Mouse (Mus musculus) heart, adult 11 months (tissue): ENCODE data around the gene Cyb5rl.
A peak's percentile ranks its signal among the peaks of the same experiment; 100 is the strongest.
"Not testable (repeated sequence)": the region's sequence is repeated elsewhere in the genome, so short reads cannot be mapped to it uniquely, and the experiment has no call there.

Source experiments
- DNase-seq: peaks from one replicate; pipeline ENCODE4 v3.0.0; 2022

Gene Cyb5rl

GRCm38 (mm10) chr4:107064394-107065098, 2.2 kb upstream of the Cyb5rl start:
- no peak for DNase-seq

DNA sequence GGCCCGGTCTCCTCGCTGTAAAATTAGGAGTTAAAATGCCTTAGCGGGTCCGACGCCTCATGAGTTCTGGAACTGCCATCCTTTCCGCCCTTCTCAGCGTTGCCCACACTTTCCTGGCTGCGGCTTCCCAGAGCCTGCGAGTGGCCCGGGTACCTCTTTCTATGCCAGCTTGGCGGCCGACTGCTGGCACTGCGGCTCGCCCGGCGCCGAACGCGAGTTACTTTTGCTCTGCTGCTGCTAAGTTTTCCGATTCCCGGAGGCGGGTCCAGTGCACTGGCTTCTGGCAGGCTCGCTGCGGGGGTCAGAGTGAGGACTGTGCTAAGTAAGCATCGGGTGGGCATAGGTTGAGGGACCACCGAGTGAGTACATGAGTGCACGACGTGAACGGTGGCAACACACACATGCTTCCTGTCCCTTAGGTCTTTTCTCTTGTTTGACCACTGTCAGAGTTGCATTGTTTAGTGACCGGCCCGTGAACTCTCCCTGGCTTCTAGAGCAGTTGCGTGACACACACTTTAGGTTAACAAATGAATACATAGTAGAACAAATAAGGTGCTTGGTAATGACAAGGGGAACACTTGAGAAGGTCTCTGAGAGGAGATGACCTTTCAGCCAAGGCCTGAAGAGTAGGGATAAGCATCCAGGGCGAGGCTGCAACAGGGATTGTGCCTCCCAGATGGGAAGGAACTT, 508 bp downstream of the Cyb5rl start:
- no peak for DNase-seq

DNA sequence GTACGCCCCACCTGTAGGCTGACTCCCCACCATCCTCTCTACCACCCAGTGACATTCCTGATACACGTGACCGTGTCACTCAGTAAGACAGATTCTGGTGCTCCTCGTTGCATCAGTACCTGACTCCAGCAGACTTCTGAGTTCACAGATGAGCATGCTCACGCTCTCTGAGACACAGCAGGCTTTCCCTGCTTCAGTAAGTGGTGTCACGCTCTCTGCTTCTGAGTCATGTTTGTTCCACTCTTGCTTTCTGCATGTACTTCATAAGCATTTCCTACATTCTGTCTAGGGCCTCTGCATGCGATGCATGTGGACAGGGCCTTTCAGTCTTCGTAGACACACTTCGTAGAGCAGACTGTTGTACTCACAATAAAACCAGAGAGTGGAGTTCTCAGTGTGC, 5.6 kb downstream of the Cyb5rl start:
- DNase-seq: no peak

DNA sequence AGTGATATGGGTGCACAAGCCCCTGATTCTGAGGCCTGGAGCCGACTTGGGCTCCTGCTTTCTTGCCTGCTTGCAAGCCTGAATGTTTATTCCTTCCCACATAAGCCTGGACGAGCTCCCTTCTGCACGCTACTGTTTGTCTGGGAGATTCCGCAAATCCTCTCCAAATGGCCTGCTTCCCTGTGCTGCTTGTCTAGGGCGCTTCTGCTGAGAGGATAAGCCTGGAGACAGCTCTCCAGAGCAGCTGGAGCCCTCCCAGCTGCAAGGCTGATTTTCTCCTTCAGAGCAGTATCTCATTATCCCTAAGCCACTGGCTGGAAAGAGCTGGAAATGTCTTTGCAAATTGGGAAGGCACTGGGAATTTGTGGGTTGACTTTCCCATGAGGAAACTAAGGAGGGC, 8.7 kb downstream of the Cyb5rl start:
- DNase-seq: no peak

DNA sequence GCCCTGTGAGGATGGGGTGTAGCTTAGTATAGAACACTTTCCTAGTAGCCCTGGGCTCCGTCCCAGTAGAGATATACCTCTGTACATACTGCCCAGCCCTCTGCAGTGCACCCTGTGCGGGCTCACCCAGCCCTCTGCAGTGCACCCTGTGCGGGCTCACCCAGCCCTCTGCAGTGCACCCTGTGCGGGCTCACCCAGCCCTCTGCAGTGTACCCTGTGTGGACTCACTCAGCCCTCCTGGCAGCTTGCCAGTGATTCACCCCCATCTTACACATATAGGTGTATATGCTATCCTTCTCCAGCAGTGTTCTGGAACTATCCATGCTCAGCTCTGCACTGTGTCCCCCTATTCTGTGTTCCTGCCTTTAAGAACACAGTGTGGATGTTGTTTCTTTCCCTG, 12.1 kb downstream of the Cyb5rl start:
- no peak for DNase-seq

DNA sequence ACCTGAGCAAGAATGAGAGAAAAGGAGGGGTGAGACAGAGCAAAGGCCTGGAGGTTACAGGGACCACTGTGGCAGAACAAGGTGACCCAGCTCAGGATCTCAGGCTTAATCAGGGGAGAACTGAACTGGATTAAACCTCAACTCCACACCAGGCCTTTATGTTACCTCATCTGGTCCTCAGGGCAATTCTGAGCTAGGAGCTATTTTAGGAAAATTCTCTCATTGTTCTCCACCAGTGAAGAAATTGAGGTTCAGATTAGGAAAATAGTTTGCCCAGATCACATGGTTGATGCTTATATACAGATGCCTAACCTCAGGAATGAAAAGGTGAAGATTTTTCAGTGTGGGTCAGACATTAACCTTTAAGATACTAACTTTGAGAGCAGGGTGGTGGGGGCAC, 12.9 kb downstream of the Cyb5rl start:
- DNase-seq: no peak

- DNase-seq: no peak
These were observed 15.4 kb downstream of the Cyb5rl start for GRCm38 (mm10) chr4:107082185-107082584.

DNA sequence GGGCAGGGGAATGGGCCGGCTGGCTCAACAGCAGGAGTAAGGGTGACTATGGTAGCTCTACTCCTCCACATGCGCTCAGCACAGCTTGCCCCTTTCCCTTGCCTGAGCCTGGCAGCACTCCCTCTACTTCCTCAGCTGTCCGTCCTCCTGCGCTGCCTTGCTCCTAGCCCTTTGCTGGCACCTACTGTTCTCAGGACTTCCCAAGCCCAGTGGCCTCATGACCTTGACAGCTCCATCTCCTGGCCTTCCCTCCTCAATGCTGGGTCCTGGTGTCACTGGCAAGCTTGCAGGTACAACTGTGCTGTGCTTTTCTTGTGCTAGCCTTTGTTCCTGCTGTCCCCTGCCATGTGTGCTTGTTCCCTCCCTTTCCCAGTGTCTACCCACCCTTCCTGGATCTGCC, 16.3 kb downstream of the Cyb5rl start:
- no peak for DNase-seq

- DNase-seq: no peak
These were observed 17.6 kb downstream of the Cyb5rl start for GRCm38 (mm10) chr4:107084343-107084742.

DNA sequence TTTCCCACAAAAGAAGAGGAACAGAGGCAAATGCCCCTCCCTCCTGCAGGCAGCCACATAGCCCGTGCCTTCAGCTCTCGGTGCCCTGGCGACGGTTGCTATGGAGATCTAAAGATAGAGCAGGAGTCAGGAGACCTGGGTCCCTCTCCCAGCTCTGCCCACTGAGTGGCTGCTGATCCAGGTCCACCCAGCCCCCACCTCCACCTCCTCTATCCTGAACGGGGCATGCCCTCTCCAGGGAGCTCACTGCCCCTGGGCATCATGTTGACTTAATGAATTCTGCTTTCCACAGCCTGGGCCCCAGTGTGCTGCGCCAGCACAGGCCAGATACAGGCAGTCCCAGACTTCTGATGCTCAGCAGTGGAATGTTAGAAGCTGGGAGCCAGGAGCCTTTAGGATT, 18.1 kb downstream of the Cyb5rl start:
- peak; percentile 93 for DNase-seq

- no peak for DNase-seq
These were observed 24.9 kb downstream of the Cyb5rl start for GRCm38 (mm10) chr4:107091696-107092095.

DNA sequence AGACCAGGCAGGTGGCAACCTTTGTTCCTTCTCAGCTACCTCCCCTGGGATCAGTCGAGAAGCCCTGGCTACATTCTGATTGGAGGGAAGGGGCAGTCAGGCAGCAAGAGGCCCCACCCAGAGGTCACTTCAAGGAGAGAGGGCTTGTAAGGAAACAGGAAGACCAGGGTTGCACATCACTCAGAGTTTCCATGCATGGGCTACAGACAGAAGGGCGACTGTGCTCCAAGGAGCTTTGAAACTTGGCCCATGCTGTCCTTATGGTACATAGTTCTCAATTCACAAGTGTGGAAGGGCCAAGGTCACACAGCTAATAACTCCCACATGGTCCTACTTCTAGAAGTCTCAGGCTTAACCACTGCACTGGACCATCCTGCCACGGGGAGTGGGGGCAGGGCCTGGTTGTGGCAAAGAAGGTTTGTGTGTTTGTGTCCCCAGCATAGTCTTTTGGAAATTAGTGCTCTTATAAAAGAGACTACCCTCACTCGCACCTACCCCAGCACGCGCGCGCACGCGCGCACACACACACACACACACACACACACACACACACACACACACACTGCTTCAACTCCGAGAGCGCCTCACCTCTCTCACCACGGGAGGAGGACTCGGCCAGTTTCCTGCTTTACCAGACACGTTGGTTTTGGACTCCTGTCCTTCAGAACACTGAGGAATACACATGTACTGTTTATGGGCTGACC, 27.8 kb downstream of the Cyb5rl start:
- DNase-seq: no peak

DNA sequence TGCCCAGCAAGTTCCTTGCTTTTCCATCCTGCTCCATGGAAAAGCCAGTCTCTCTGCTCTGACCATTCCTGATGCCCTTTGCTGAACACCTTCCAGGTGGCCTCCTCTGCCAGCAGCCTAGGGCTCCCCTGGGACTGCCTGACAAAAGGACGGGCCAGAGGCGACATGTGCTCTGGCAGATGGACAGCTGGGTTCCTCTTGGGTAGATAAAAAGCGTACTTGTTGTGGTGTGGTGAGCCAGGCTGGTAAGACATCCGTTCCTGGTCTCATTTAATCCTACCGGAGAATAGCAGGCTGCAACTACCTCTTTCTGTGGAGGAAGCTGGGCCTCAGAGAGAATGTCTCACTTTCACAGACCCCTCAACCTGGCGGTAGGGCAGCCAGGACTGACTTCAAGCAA, 29.3 kb downstream of the Cyb5rl start:
- no peak for DNase-seq

DNA sequence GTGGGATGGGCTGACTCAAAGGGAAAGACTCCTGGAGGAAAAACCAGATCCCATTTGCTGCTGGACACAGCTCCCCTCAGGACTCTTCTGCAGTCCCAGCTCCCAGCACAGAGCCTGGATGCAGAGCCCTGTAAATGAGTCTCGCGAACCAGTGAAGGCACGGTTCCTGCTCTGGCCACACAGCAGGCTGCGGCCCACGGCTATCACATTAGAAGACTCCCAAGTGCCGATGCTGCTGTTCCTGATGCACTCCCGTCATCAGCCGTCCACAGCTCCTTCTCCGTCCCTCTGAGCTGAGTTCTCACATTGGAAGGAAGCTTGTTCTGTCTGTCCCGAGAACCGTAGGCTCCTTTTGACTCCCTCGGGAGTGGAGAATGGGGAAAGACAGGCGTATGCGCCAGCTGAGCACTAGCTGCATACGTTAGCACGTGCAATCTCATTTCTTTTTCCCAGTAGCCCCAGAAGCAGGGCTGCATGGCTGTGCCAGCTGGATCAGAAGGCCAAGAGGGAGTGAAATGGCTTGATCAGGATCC, 30.1 kb downstream of the Cyb5rl start, which contains the start of gene Cdcp2:
TSS of gene Cdcp2 (plus strand) at position 51 of the 533 bp plus-strand sequence.
- DNase-seq: no peak

GRCm38 (mm10) chr4:107097871-107098270, 31.1 kb downstream of the Cyb5rl start:
- no peak for DNase-seq

DNA sequence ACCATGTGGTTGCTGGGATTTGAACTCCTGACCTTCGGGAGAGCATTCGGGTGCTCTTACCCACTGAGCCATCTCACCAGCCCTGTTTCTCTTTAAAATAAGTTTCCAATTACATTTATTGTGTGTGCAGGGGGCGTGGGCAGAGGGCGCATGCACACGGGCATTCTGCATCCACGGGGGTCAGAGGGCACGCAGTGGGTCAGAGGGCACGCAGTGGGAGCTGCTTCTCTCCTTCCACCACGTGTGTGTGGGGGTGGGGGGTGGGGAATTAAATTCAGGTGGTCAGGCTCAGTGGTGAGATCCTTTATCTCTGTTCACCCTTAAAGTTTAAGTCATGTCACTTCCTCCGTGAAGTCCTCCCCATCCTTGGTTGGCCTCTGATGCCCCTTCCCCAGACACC, 31.6 kb downstream of the Cyb5rl start:
- no peak for DNase-seq

DNA sequence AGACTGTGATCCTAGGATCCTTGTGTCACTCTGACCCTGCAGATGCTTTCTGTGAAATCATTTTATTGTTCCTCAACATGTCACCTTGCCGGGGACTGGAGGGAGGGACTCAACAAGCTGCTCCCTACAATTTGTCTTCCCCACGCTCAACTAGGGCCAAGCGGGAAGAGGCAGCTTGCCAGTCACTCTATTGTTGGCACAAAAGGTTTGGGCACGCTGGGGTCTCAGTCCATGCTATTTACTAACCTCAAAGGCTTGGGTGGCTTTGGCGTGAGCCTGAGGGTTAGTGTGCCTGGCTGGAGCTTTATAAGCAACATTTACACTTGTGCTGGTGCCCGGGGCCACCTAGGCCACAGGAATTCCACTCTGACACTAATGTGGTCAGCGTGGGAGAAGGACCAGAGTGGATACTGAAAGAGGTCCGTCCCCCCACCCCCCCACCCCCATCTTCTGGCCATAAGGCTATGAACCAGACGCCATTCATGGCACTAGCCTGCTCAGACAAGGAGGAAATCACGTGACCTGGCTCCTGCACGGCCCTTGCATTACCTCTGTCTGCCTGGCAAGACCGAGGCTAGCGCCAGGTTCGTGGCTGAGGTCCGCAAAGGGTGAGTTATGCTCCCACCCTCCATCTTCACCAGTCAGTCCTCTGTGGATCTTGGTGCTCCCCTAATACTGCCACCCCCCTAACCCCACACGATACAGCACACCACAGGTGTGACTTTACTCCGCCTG, 32.2 kb downstream of the Cyb5rl start:
- DNase-seq: no peak

GRCm38 (mm10) chr4:107102220-107102619, 35.4 kb downstream of the Cyb5rl start:
- no peak for DNase-seq

DNA sequence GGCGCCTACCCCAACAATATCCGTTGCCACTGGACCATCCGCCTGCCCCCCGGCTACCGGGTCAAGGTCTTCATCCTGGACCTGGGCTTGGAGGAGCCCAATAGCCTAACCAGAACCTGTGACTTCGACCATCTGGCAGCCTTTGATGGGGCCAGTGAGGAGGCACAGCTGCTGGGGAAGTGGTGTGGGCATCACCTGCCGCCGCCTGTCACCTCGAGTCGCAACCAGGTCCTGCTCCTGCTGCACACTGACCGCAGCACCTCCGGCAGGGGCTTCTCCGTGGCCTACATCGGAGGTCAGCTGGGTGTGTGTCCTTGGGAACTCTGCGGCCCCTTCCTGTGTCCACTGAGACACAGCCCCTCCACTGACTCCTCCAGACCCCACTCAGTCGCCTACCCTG, 40.0 kb downstream of the Cyb5rl start:
- no peak for DNase-seq

- no peak for DNase-seq
These were observed 41.5 kb downstream of the Cyb5rl start for GRCm38 (mm10) chr4:107108291-107108731.

GRCm38 (mm10) chr4:107109181-107109580, 42.4 kb downstream of the Cyb5rl start:
- DNase-seq: not testable (repeated sequence)

DNA sequence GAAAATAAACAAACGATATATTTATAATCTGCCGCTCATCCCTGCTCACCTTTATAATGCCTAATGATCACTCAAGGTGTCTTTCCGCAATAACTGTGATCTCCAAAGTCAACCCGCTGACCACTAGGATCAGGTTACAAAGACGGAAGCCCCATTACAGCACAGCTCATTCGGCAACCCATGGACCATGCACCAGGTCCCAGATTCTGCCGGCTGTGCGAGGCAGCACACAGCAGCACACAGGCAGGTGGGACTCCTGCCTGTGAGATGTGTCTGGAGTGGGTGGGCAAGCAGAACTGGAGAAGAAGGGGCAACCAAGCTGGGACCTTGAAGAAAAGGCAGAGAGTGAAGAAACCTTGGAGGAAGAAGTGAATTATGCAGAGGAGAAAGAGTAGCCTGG, 47.5 kb downstream of the Cyb5rl start:
- DNase-seq: no peak
